Mouse (Mus musculus): ENCODE data around the gene Arhgap10.
"Not testable (repeated sequence)": the region's sequence is repeated elsewhere in the genome, so short reads cannot be mapped to it uniquely, and the experiment has no call there.

The Arhgap10 gene

GRCm38 (mm10) chr8:77351177-77351860 is 166.4 kb downstream of the Arhgap10 start:
- DNase-seq (ENCODE audit: extremely low read depth, low read depth), result no peak

- no peak for DNase-seq (ENCODE audit: extremely low read depth, low read depth)
Measured at GRCm38 (mm10) chr8:77350121-77350777, 167.5 kb downstream of the Arhgap10 start.

GRCm38 (mm10) chr8:77343916-77344315 is 173.8 kb downstream of the Arhgap10 start:
- DNase-seq (ENCODE audit: extremely low read depth, low read depth), result no peak

- DNase-seq (ENCODE audit: extremely low read depth, low read depth), result no peak
Measured at GRCm38 (mm10) chr8:77343335-77343734, 174.4 kb downstream of the Arhgap10 start.

GRCm38 (mm10) chr8:77342144-77342543 is 175.6 kb downstream of the Arhgap10 start:
- no peak for DNase-seq (ENCODE audit: extremely low read depth, low read depth)

- DNase-seq (ENCODE audit: extremely low read depth, low read depth), result no peak
Measured at GRCm38 (mm10) chr8:77341329-77341728, 176.4 kb downstream of the Arhgap10 start.

GRCm38 (mm10) chr8:77340046-77340747 is 177.6 kb downstream of the Arhgap10 start:
- no peak for DNase-seq (ENCODE audit: extremely low read depth, low read depth)

- no peak for DNase-seq (ENCODE audit: extremely low read depth, low read depth)
Measured at GRCm38 (mm10) chr8:77337272-77337671, 180.5 kb downstream of the Arhgap10 start.

- no peak for DNase-seq (ENCODE audit: extremely low read depth, low read depth)
Measured at GRCm38 (mm10) chr8:77331180-77331579, 186.6 kb downstream of the Arhgap10 start.

- no peak for DNase-seq (ENCODE audit: extremely low read depth, low read depth)
Measured at GRCm38 (mm10) chr8:77330304-77330703, 187.4 kb downstream of the Arhgap10 start.

GRCm38 (mm10) chr8:77329783-77330182 is 188.0 kb downstream of the Arhgap10 start:
- DNase-seq (ENCODE audit: extremely low read depth, low read depth), result no peak

- no peak for DNase-seq (ENCODE audit: extremely low read depth, low read depth)
Measured at GRCm38 (mm10) chr8:77328473-77328872, 189.3 kb downstream of the Arhgap10 start.

- DNase-seq (ENCODE audit: extremely low read depth, low read depth), result no peak
Measured at GRCm38 (mm10) chr8:77327326-77327725, 190.4 kb downstream of the Arhgap10 start.

- DNase-seq (ENCODE audit: extremely low read depth, low read depth), result not testable (repeated sequence)
Measured at GRCm38 (mm10) chr8:77322727-77323126, 195.0 kb downstream of the Arhgap10 start.

GRCm38 (mm10) chr8:77321901-77322300 is 195.9 kb downstream of the Arhgap10 start:
- no peak for DNase-seq (ENCODE audit: extremely low read depth, low read depth)

- DNase-seq (ENCODE audit: extremely low read depth, low read depth), result no peak
Measured at GRCm38 (mm10) chr8:77318590-77318989, 199.2 kb downstream of the Arhgap10 start.

- DNase-seq (ENCODE audit: extremely low read depth, low read depth), result no peak
Measured at GRCm38 (mm10) chr8:77317771-77318170, 200.0 kb downstream of the Arhgap10 start.

- DNase-seq (ENCODE audit: extremely low read depth, low read depth), result no peak
Measured at GRCm38 (mm10) chr8:77313003-77313402, 204.8 kb downstream of the Arhgap10 start.

- DNase-seq (ENCODE audit: extremely low read depth, low read depth), result no peak
Measured at GRCm38 (mm10) chr8:77311762-77312161, 206.0 kb downstream of the Arhgap10 start.

- DNase-seq (ENCODE audit: extremely low read depth, low read depth), result no peak
Measured at GRCm38 (mm10) chr8:77310541-77310940, 207.2 kb downstream of the Arhgap10 start.

GRCm38 (mm10) chr8:77310026-77310425 is 207.7 kb downstream of the Arhgap10 start:
- no peak for DNase-seq (ENCODE audit: extremely low read depth, low read depth)

- no peak for DNase-seq (ENCODE audit: extremely low read depth, low read depth)
Measured at GRCm38 (mm10) chr8:77294599-77294998, 223.2 kb downstream of the Arhgap10 start.
